Mouse (Mus musculus) liver, adult 2 months (tissue): Measurements from ENCODE around the gene Atat1. TPM values are rescaled to one million over a fixed set of nuclear protein-coding genes. Genes with fewer than 3 reads are reported as not detected.

Experiments used
- DNase-seq: peaks from one replicate; pipeline ENCODE4 v3.0.0-alpha.2; 2011; ENCODE audit warnings: low read depth, low spot score; ENCODE audit errors: extremely low read depth
- H3K27ac ChIP-seq: fragments of 200-500 bp; replicated peaks from 2 replicates; pipeline ENCODE4 v1.5.1; 2012; ENCODE audit warnings: low read depth, mild to moderate bottlenecking, control low read depth, inconsistent platforms, low read length; ENCODE audit not compliant: insufficient read depth
- H3K27me3 ChIP-seq: fragments of 200-500 bp; 2 replicates; pipeline ENCODE4 v1.6.1; 2012; ENCODE audit warnings: mild to moderate bottlenecking, moderate library complexity, low read length, inconsistent platforms; ENCODE audit not compliant: control insufficient read depth, insufficient read depth
- H3K36me3 ChIP-seq: fragments of 200-500 bp; 2 replicates; pipeline ENCODE4 v1.6.1; 2012; ENCODE audit warnings: low read length, inconsistent platforms; ENCODE audit not compliant: control insufficient read depth, insufficient read depth
- H3K4me1 ChIP-seq: fragments of 200-500 bp; 2 replicates; pipeline ENCODE4 v1.6.1; 2011; ENCODE audit warnings: low read length; ENCODE audit not compliant: control insufficient read depth, insufficient read depth
- H3K4me3 ChIP-seq: fragments of 200-500 bp; 2 replicates; pipeline ENCODE4 v1.5.1; 2011; ENCODE audit warnings: low read depth, mild to moderate bottlenecking, control low read depth, low read length, moderate library complexity; ENCODE audit not compliant: insufficient read depth
- H3K79me2 ChIP-seq: fragments of 200-500 bp; 2 replicates; pipeline ENCODE4 v1.6.1; 2012; ENCODE audit warnings: inconsistent platforms, mild to moderate bottlenecking, low read length, moderate library complexity; ENCODE audit not compliant: control insufficient read depth, insufficient read depth
- H3K9ac ChIP-seq: fragments of 200-500 bp; 2 replicates; pipeline ENCODE4 v1.6.1; 2012; ENCODE audit warnings: low read depth, mild to moderate bottlenecking, control low read depth, inconsistent platforms, low read length
- CTCF ChIP-seq: fragments of 200-500 bp; IDR thresholded peaks from 2 replicates; pipeline ENCODE4 v1.5.1; 2011; ENCODE audit warnings: low read depth, low read length, control low read depth
- POLR2A ChIP-seq: fragments of 200-500 bp; IDR thresholded peaks from 2 replicates; pipeline ENCODE4 v1.6.1; 2011; ENCODE audit warnings: low read length, control low read depth; ENCODE audit not compliant: insufficient read depth; ENCODE audit errors: extremely low read depth
- WGBS: fragments of 180-500 bp; shearing (Covaris S2); methylation state at CpG from one replicate; pipeline ENCODE4 v1.1.7; 2018; 5-methylcytosine and 5-hydroxymethylcytosine counted together
- polyA plus RNA-seq: library from polyadenylated mRNA; depleted of rRNA; stranded (reverse); fragments of >200 nt; gene quantifications from 2 replicates; pipeline ENCODE4 v1.2.3, GENCODE M21; 2012
- total RNA-seq: library from RNA; depleted of rRNA; stranded (reverse); fragments of >200 nt; gene quantifications from 2 replicates; pipeline ENCODE4 v1.2.3, GENCODE M21; 2014

The Atat1 gene
- total and polyA plus RNA-seq, 2 experiments, result 12.1 to 47.5 TPM

- DNase-seq, result no peak
- peaks cover 4% of the 10 kb centered on the region; the same call in 1 of the 2 replicates for H3K4me1 ChIP-seq
- TF ChIP-seq CTCF, result no peak
- no peak overlapping the region for H3K27ac ChIP-seq
- H3K79me2 ChIP-seq, result no peaks in the 10 kb centered on the region
- peaks cover 6% of the 10 kb centered on the region; the same call in 1 of the 2 replicates for H3K27me3 ChIP-seq
- WGBS, result 47% methylated on average over 10 of the region's 10 CpGs
- no peaks in the 10 kb centered on the region for H3K36me3 ChIP-seq
- 0 out of 2 replicates have a peak overlapping the region, but pooled peaks have one; percentile 77 for H3K4me3 ChIP-seq
- H3K9ac ChIP-seq, result no peak overlapping the region
Observed at GRCm38 (mm10) chr17:35864832-35865353, 45.0 kb downstream of the Atat1 start.

GRCm38 (mm10) chr17:35861198-35861857 lies 48.5 kb downstream of the Atat1 start, which contains the start of gene Nrm:
Gene Nrm, plus strand, starts transcription at chr17:35861318.
- peak; percentile 68 for TF ChIP-seq CTCF
- no peak for TF ChIP-seq POLR2A
- Histone ChIP-seq H3K36me3 (no peaks in the 10 kb centered on the region), H3K9ac (peak within 1 kb of the TSS; percentile 83), H3K4me3 (peak within 1 kb of the TSS; percentile 96), H3K4me1 (peaks cover 2% of the 10 kb centered on the region; the same call in 1 of the 2 replicates), H3K79me2 (no peaks in the 10 kb centered on the region), H3K27ac (peak within 1 kb of the TSS; percentile 35; the same call in 1 of the 2 replicates), H3K27me3 (peaks cover 6% of the 10 kb centered on the region; the same call in 1 of the 2 replicates)
- DNase-seq, result peak; percentile 68
- WGBS, result 1% methylated on average over 47 of the region's 47 CpGs

- WGBS, result 8% methylated on average over 12 of the region's 12 CpGs
- TF ChIP-seq POLR2A (no peak), CTCF (no peak)
- peaks cover 5% of the 10 kb centered on the region; the same call in 1 of the 2 replicates for H3K27me3 ChIP-seq
- no peaks in the 10 kb centered on the region for H3K79me2 ChIP-seq
- no peak overlapping the region for H3K9ac ChIP-seq
- no peak overlapping the region for H3K27ac ChIP-seq
- DNase-seq, result no peak
- no peaks in the 10 kb centered on the region for H3K36me3 ChIP-seq
- peak overlapping the region; percentile 96; the same call in 1 of the 2 replicates for H3K4me3 ChIP-seq
- no peaks in the 10 kb centered on the region; the same call in 1 of the 2 replicates for H3K4me1 ChIP-seq
Observed at GRCm38 (mm10) chr17:35860831-35861197, 49.1 kb downstream of the Atat1 start.

- no peak overlapping the region for H3K9ac ChIP-seq
- H3K4me3 ChIP-seq, result no peak overlapping the region
- 72% methylated on average over 2 of the region's 2 CpGs for WGBS
- no peaks in the 10 kb centered on the region for H3K79me2 ChIP-seq
- H3K27ac ChIP-seq, result no peak overlapping the region
- TF ChIP-seq CTCF (no peak), POLR2A (no peak)
- no peaks in the 10 kb centered on the region for H3K27me3 ChIP-seq
- no peak for DNase-seq
- no peaks in the 10 kb centered on the region for H3K36me3 ChIP-seq
- no peaks in the 10 kb centered on the region for H3K4me1 ChIP-seq
Observed at GRCm38 (mm10) chr17:35859835-35860234, 50.0 kb downstream of the Atat1 start.

- Histone ChIP-seq H3K27me3 (no peaks in the 10 kb centered on the region), H3K36me3 (no peaks in the 10 kb centered on the region), H3K4me1 (no peaks in the 10 kb centered on the region), H3K27ac (no peak overlapping the region), H3K4me3 (no peak overlapping the region), H3K9ac (no peak overlapping the region), H3K79me2 (no peaks in the 10 kb centered on the region)
- DNase-seq, result no peak
- 95% methylated on average over 1 of the region's 1 CpGs for WGBS
- TF ChIP-seq CTCF (no peak), POLR2A (no peak)
Observed at GRCm38 (mm10) chr17:35859371-35859770, 50.5 kb downstream of the Atat1 start.

- Histone ChIP-seq H3K36me3 (peaks cover 14% of the 10 kb centered on the region), H3K4me3 (no peak overlapping the region), H3K4me1 (no peaks in the 10 kb centered on the region), H3K27me3 (no peaks in the 10 kb centered on the region), H3K79me2 (no peaks in the 10 kb centered on the region), H3K9ac (no peak overlapping the region), H3K27ac (no peak overlapping the region)
- no peak for DNase-seq
- TF ChIP-seq CTCF, result no peak
- no peak for TF ChIP-seq POLR2A
- 94% methylated on average over 3 of the region's 3 CpGs for WGBS
Observed at GRCm38 (mm10) chr17:35850974-35851373, 58.9 kb downstream of the Atat1 start.
